Mouse (Mus musculus) bone marrow, adult 2 months (tissue): Measurements from ENCODE around the gene Zmiz2.
"Not testable (repeated sequence)": the region's sequence is repeated elsewhere in the genome, so short reads cannot be mapped to it uniquely, and the experiment has no call there.

Source experiments
- CTCF ChIP-seq: fragments of 200-500 bp; IDR thresholded peaks from 2 replicates; pipeline ENCODE4 v1.5.1; 2011; ENCODE audit warnings: low read length, control low read depth; ENCODE audit not compliant: control insufficient read depth, insufficient read depth
- POLR2A ChIP-seq: fragments of 200-500 bp; IDR thresholded peaks from 2 replicates; pipeline ENCODE4 v1.6.1; 2011; ENCODE audit warnings: low read depth, mild to moderate bottlenecking, control low read depth, low read length, borderline replicate concordance; ENCODE audit not compliant: control insufficient read depth

DNA sequence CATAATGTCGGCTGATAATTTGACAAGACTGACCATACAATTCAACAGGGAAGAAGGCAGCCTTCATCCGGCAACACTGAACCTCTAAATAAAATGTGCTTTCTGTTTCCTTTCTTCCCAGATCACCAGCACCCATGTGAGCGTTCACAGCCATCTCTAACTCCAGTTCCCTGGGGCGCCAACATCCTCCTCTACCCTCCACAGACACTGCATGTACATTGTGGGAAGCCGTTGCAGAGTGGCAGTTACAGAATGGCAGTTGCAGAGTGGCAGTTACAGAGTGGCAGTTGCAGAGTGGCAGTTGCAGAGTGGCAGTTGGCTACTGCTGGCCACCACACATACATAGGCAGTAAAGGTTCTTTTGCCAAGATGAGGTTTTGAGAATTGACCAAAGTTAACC lies 59.3 kb downstream of the Zmiz2 start:
- not testable (repeated sequence) for TF ChIP-seq CTCF, POLR2A
